Mouse (Mus musculus): ENCODE results near the gene Slc22a3. TPM values are rescaled to one million over a fixed set of nuclear protein-coding genes. Genes with fewer than 3 reads are reported as not detected.

Gene Slc22a3
- polyA plus RNA-seq, 1 experiment from 2014 or later, result 0.23 TPM

DNA sequence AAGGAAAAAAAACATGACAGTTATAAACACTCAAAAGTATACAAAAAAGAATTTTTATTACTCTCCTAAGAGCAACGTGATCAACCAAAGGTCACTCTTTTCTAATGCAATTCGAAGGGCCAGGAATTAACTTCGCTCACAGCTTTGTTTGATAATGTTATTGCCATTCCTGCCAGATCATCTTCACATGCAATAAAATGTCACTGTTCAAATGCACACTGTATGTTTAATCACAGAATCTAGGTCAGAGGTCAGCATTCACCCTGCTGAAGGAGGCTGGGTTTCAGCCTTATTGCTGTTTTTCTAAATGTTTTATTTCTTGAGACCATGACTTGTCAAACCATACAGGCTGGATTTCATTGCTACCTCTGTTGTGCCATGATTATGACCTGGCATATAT lies 21.8 kb downstream of the Slc22a3 start:
- Histone ChIP-seq H3K4me2 (no peak overlapping the region), H3K36me3 (ENCODE audit: control insufficient read depth, insufficient read depth, low read length) (no peaks in the 10 kb centered on the region), H3K27me3 (ENCODE audit: control insufficient read depth, insufficient read depth, low read length) (no peaks in the 10 kb centered on the region), H3K4me1 (ENCODE audit: control insufficient read depth, insufficient read depth, low read length) (no peaks in the 10 kb centered on the region), H3K27ac (ENCODE audit: low read depth, low read length) (no peak overlapping the region), H3K4me3 (ENCODE audit: low read depth, low read length) (no peak overlapping the region), H3K9me3 (ENCODE audit: control insufficient read depth, low read length) (no peaks in the 10 kb centered on the region), H3K9ac (ENCODE audit: low read length) (no peak overlapping the region)
- DNase-seq (ENCODE audit: low spot score, missing footprints), result no peak
- 86% methylated on average over 3 of the region's 3 CpGs for WGBS
- ATAC-seq (ENCODE audit: low FRiP score), result no peak

DNA sequence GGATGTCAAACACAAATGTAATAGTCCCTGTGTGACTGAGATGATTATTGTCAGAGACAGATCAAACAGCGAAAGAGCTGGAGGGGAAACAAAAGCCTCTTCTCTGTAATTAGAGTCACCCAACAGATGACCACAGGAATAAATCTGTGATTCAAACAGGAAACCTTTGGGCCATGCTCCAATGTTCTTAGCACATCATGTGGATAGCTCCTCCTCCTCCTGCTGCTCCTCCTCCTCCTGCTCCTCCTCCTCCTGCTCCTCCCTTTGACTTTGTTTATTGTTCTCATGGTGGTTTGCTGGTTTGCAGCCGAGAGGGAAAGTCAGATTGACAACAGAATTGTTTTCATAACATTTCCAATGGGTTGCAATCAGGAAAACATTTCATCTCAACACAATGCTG lies 28.1 kb downstream of the Slc22a3 start:
- Histone ChIP-seq H3K9ac (ENCODE audit: low read length) (no peak overlapping the region), H3K4me3 (ENCODE audit: low read depth, low read length) (no peak overlapping the region), H3K9me3 (ENCODE audit: control insufficient read depth, low read length) (no peaks in the 10 kb centered on the region), H3K27me3 (ENCODE audit: control insufficient read depth, insufficient read depth, low read length) (no peaks in the 10 kb centered on the region), H3K4me1 (ENCODE audit: control insufficient read depth, insufficient read depth, low read length) (no peaks in the 10 kb centered on the region), H3K4me2 (no peak overlapping the region), H3K27ac (ENCODE audit: low read depth, low read length) (no peak overlapping the region), H3K36me3 (ENCODE audit: control insufficient read depth, insufficient read depth, low read length) (no peaks in the 10 kb centered on the region)
- no peak for ATAC-seq (ENCODE audit: low FRiP score)
- WGBS, result 45% methylated on average over 2 of the region's 2 CpGs
- no peak for DNase-seq (ENCODE audit: low spot score, missing footprints)

DNA sequence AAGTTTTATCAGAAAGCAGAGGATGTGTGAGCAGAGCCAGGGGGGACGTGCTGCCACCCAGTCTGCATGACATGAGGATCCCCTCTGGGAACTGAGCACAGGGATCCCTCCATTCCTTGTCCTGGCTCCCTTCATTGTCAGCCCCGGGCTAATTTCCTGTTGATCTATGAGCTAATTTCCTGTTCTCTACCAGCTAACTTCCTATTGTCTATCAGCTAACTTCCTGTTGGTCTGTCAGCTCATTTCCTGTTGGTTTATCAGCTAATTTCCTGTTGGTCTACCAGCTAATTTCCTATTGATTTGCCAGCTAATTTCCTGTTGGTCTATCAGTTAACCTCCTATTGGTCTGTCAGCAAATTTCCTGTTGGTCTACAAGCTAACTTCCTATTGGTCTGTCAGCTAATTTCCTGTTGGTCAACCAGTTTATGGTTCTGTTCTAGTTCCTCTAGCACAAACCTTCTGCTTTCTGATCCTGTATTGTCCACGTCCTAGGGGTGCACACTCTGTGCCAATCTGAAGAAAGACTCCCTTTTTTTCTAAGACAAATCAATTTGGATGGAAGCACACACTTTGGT lies 32.9 kb downstream of the Slc22a3 start:
- Histone ChIP-seq H3K27ac (ENCODE audit: low read depth, low read length) (no peak overlapping the region), H3K4me1 (ENCODE audit: control insufficient read depth, insufficient read depth, low read length) (no peaks in the 10 kb centered on the region), H3K9me3 (ENCODE audit: control insufficient read depth, low read length) (no peaks in the 10 kb centered on the region), H3K36me3 (ENCODE audit: control insufficient read depth, insufficient read depth, low read length) (no peaks in the 10 kb centered on the region), H3K9ac (ENCODE audit: low read length) (no peak overlapping the region), H3K4me3 (ENCODE audit: low read depth, low read length) (no peak overlapping the region), H3K4me2 (no peak overlapping the region), H3K27me3 (ENCODE audit: control insufficient read depth, insufficient read depth, low read length) (no peaks in the 10 kb centered on the region)
- 80% methylated on average over 3 of the region's 3 CpGs for WGBS
- ATAC-seq (ENCODE audit: low FRiP score), result no peak
- DNase-seq (ENCODE audit: low spot score, missing footprints), result no peak

DNA sequence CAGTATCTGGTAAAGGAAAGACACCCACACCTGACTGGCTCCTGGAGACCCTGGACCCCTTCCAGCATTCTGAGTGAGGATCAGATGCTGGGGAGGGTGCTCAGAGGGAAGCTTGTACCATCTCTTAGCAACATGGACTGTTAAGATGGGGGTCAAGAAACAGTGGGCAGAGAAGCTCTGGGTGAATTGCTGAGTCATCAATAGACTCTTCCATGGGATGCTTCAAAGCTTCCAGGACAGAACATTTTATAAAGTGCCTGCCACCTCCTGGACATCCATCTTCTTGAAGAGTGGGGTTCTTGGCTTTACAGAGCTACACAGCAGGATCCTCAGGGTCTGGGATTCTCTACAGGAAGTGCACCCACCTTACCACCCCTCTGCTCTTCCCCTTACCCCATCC lies 35.0 kb downstream of the Slc22a3 start:
- Histone ChIP-seq H3K9ac (ENCODE audit: low read length) (no peak overlapping the region), H3K9me3 (ENCODE audit: control insufficient read depth, low read length) (no peaks in the 10 kb centered on the region), H3K4me1 (ENCODE audit: control insufficient read depth, insufficient read depth, low read length) (no peaks in the 10 kb centered on the region), H3K27me3 (ENCODE audit: control insufficient read depth, insufficient read depth, low read length) (no peaks in the 10 kb centered on the region), H3K27ac (ENCODE audit: low read depth, low read length) (no peak overlapping the region), H3K4me2 (no peak overlapping the region), H3K36me3 (ENCODE audit: control insufficient read depth, insufficient read depth, low read length) (no peaks in the 10 kb centered on the region), H3K4me3 (ENCODE audit: low read depth, low read length) (no peak overlapping the region)
- ATAC-seq (ENCODE audit: low FRiP score), result no peak
- no peak for DNase-seq (ENCODE audit: low spot score, missing footprints)

DNA sequence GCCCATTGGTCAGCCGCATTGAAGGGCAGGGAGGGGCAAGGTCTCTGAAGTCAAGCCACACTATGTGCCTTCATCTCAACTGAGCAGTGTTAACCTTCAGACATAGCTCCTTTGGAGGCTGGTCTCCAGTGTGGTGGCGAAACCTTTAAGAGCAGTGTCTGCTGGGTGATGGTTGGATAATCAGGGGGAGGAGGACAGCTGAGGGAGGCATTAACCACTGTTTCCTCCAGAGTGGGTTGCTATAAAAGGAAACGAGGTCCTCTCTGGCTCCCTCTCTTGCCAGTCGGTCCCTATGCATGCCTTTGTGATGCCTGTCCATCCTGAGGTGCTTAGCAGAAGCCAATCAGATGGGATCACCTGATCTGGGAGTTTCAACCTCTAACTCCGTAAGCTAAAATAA lies 38.8 kb downstream of the Slc22a3 start:
- no peak overlapping the region for H3K9ac ChIP-seq (ENCODE audit: low read length)
- H3K36me3 ChIP-seq (ENCODE audit: control insufficient read depth, insufficient read depth, low read length), result no peaks in the 10 kb centered on the region
- ATAC-seq (ENCODE audit: low FRiP score) (no peak), DNase-seq (ENCODE audit: low spot score, missing footprints) (no peak)
- H3K4me3 ChIP-seq (ENCODE audit: low read depth, low read length), result no peak overlapping the region
- 83% methylated on average over 5 of the region's 5 CpGs for WGBS
- H3K27me3 ChIP-seq (ENCODE audit: control insufficient read depth, insufficient read depth, low read length), result no peaks in the 10 kb centered on the region
- no peaks in the 10 kb centered on the region for H3K4me1 ChIP-seq (ENCODE audit: control insufficient read depth, insufficient read depth, low read length)
- no peak overlapping the region for H3K27ac ChIP-seq (ENCODE audit: low read depth, low read length)
- H3K9me3 ChIP-seq (ENCODE audit: control insufficient read depth, low read length), result no peaks in the 10 kb centered on the region
- H3K4me2 ChIP-seq, result no peak overlapping the region

DNA sequence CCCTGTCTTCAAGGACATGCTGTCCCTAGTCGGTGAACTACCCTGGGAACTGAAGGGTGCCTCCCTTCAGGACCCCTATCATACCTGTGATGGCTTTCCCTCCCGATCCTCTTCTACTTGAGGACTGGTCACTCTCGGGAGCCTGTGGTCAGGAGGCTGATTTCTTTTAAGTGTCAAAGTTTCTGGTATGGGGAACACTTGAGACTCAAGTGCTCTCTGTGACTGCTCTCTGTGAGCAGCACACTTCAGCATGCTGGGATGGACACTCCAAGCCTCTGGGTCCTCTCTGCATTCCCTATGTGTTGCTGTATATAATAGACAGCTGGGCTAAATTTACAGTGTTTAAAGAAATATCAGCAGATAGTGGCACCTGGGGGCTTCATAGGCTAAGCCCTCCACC lies 39.9 kb downstream of the Slc22a3 start:
- WGBS, result 89% methylated on average over 3 of the region's 3 CpGs
- Histone ChIP-seq H3K27me3 (ENCODE audit: control insufficient read depth, insufficient read depth, low read length) (no peaks in the 10 kb centered on the region), H3K9ac (ENCODE audit: low read length) (no peak overlapping the region)

DNA sequence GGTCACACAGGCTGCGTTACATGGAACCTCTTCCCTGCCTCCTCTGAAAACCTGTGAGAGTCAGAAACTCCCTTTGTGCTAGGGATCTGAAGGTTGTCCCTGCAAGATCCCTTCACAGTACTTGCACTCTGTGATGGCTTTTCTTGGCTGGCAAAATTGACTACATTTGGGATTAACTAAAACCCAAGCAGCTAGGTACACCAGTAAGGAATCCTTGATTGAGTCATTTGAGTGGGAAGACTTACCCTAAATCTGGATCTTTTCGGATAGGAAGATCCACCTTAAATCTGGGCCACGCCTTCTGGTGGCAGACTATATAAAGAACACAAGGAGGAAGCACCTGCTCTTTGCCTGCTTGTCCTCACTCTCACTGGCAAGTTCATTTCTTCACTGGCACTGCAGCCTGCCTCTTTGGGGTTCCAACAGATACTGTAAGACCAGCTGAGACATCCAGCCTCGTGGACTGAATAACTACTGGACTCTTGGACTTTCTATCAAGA lies 41.0 kb downstream of the Slc22a3 start:
- WGBS, result 82% methylated on average over 4 of the region's 4 CpGs
- Histone ChIP-seq H3K4me1 (ENCODE audit: control insufficient read depth, insufficient read depth, low read length) (no peaks in the 10 kb centered on the region), H3K27me3 (ENCODE audit: control insufficient read depth, insufficient read depth, low read length) (no peaks in the 10 kb centered on the region), H3K36me3 (ENCODE audit: control insufficient read depth, insufficient read depth, low read length) (no peaks in the 10 kb centered on the region), H3K4me2 (no peak overlapping the region), H3K4me3 (ENCODE audit: low read depth, low read length) (no peak overlapping the region), H3K27ac (ENCODE audit: low read depth, low read length) (no peak overlapping the region), H3K9ac (ENCODE audit: low read length) (no peak overlapping the region), H3K9me3 (ENCODE audit: control insufficient read depth, low read length) (no peaks in the 10 kb centered on the region)
- no peak for DNase-seq (ENCODE audit: low spot score, missing footprints)
- no peak for ATAC-seq (ENCODE audit: low FRiP score)

More for the DNA sequence above, 39.9 kb downstream of the Slc22a3 start:
- Histone ChIP-seq H3K27ac (ENCODE audit: low read depth, low read length) (no peak overlapping the region), H3K4me1 (ENCODE audit: control insufficient read depth, insufficient read depth, low read length) (no peaks in the 10 kb centered on the region), H3K4me2 (no peak overlapping the region), H3K9me3 (ENCODE audit: control insufficient read depth, low read length) (no peaks in the 10 kb centered on the region), H3K36me3 (ENCODE audit: control insufficient read depth, insufficient read depth, low read length) (no peaks in the 10 kb centered on the region), H3K4me3 (ENCODE audit: low read depth, low read length) (no peak overlapping the region)
- DNase-seq (ENCODE audit: low spot score, missing footprints) (no peak), ATAC-seq (ENCODE audit: low FRiP score) (no peak)

DNA sequence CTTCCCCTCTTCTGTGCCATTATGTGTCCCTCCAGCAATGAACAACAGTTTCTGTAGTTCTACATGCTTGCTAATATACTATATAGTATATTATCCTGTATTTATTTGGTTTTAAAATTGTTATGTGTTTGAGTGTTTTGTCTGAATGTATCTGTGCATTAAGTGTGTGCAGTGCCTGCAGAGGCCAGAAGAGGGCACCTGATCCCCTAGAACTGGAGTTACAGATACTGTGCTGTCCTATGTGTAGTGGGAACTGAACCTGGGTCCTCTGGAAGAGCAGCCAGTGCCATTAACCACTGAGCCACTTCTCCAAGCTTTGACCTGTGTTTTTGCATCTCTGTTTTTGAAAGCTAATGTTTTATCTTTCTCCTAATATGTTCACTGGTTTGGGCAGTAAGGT lies 46.3 kb downstream of the Slc22a3 start:
- H3K9me3 ChIP-seq (ENCODE audit: control insufficient read depth, low read length), result no peaks in the 10 kb centered on the region
- no peak for DNase-seq (ENCODE audit: low spot score, missing footprints)

DNA sequence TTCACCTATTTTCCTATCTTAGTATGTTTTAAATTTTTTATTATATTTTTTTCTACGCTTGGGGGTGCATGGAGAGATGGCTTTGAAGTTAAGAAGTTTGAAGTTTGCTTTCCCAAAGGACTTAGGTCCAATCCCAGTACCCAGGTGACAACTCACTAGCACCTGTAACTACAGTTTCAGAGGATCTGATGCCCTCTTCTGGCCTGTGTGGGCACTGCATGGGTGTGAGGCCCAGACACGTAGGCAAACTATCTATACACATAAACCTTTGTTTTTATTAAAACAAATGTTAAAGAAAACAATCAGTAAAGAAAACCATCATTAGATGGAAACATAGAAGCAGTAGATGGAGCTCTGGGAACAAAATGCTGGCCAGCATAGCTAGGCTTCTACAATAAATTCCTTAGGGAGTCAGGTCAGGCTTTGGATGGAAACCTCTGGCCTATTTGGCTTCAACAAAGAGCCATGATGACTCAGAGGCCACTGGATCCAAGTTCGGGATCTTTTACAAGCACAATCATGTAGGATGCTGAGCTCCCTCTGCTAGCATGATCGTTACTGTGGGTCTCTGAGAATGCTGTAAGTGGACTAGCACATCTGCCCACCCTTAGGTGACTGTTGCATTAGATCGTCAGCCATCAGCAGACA lies 52.2 kb downstream of the Slc22a3 start:
- no peaks in the 10 kb centered on the region for H3K36me3 ChIP-seq (ENCODE audit: control insufficient read depth, insufficient read depth, low read length)
- no peaks in the 10 kb centered on the region for H3K9me3 ChIP-seq (ENCODE audit: control insufficient read depth, low read length)
- ATAC-seq (ENCODE audit: low FRiP score) (no peak), DNase-seq (ENCODE audit: low spot score, missing footprints) (no peak)
- H3K9ac ChIP-seq (ENCODE audit: low read length), result no peak overlapping the region
- H3K27ac ChIP-seq (ENCODE audit: low read depth, low read length), result no peak overlapping the region
- no peaks in the 10 kb centered on the region for H3K4me1 ChIP-seq (ENCODE audit: control insufficient read depth, insufficient read depth, low read length)
- 84% methylated on average over 5 of the region's 5 CpGs for WGBS
- no peak overlapping the region for H3K4me3 ChIP-seq (ENCODE audit: low read depth, low read length)
- H3K4me2 ChIP-seq, result no peak overlapping the region
- no peaks in the 10 kb centered on the region for H3K27me3 ChIP-seq (ENCODE audit: control insufficient read depth, insufficient read depth, low read length)

More for the DNA sequence above, 46.3 kb downstream of the Slc22a3 start:
- H3K4me1 ChIP-seq (ENCODE audit: control insufficient read depth, insufficient read depth, low read length), result no peaks in the 10 kb centered on the region
- no peaks in the 10 kb centered on the region for H3K27me3 ChIP-seq (ENCODE audit: control insufficient read depth, insufficient read depth, low read length)
- no peak overlapping the region for H3K4me3 ChIP-seq (ENCODE audit: low read depth, low read length)
- H3K27ac ChIP-seq (ENCODE audit: low read depth, low read length), result no peak overlapping the region
- no peak overlapping the region for H3K4me2 ChIP-seq
- ATAC-seq (ENCODE audit: low FRiP score), result no peak
- no peaks in the 10 kb centered on the region for H3K36me3 ChIP-seq (ENCODE audit: control insufficient read depth, insufficient read depth, low read length)
- no peak overlapping the region for H3K9ac ChIP-seq (ENCODE audit: low read length)
